Mouse (Mus musculus) v-Abl transformed pro-B cells (cell line): ENCODE measurements around the gene Wipi1.

Experiments
- in situ Hi-C, 2 experiments: fragments of 400-800 bp; cut with MboI; formaldehyde crosslinking; loops; one replicate each; pipeline ENCODE4 v1.15.1; 2025; ENCODE audit not compliant: unreplicated experiment in 2 of 2

The Wipi1 gene

GRCm38 (mm10) chr11:109587019-109587418 lies 24.7 kb downstream of the Wipi1 start:
- in situ Hi-C loops: loop anchor here (5.0 kb wide), 3 partner anchors 265 to 340 kb away; no protein-coding TSS in a partner anchor

- in situ Hi-C loops: loop anchor here (5.0 kb wide), 3 partner anchors 264 to 339 kb away; no protein-coding TSS in a partner anchor
Measured at GRCm38 (mm10) chr11:109586424-109586823, 25.3 kb downstream of the Wipi1 start.

DNA sequence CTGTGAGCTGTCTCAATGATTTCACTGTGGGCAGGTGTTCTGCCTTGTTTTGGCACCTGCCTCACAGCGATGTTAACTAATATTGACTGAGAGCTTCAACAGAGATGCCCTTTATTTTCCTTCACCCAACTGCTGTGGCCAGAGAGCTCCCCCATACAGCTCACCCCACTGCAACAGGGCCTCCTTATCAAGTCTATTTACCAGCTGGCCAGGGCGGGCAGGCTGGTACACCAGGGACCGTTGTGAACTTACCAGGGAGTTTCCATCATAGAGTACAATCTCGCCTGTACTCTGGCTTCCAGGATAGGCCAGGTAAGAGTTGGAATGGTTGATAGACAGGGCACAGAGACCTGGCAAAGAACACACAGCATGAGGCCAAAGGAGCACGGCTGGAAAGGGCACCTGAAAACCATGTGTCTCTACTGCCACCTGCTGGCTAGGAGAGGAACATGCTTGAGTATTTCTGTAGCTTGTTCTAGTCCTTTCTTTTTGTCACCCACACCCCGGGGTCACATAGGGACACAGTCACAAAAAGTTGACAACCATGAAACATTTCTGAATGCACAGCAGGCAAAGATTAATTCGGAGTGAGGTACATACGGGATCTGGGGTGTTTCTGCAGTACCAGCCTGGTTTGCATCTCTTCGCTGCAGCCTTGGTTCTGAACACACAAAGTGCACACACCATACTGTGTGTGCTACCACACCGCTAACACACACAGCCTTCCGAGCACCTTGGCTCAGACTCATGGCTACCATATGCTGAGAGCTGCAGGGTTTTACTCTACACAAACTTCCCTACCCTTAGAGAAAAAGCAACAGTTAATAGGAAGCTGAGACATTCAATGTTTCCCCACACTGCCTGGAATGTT lies 26.7 kb downstream of the Wipi1 start:
- in situ Hi-C loops: loop anchor here (5.0 kb wide), 4 partner anchors 138 to 338 kb away; no protein-coding TSS in a partner anchor

DNA sequence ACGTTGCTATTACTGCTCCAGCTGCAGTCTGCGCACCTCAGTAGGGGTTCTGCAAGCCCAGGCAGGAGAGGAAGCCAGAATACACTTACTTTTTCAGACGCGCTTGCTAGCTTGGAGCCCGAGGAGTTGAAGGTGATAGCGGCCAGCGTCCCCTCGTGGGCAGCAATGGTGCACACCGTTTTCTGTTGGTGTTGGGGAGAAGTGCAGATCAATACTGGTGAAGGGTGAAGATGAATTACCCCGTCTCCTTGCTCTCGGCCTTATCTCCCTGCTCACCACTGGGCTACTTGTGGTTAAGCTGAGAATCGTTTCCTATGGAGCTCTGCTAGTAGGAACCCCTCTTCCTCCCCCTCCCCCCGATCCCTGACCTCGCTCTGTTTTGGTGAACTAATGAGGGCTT lies 27.8 kb downstream of the Wipi1 start:
- in situ Hi-C loops: loop anchor here (5.0 kb wide), 2 partner anchors 137 to 337 kb away; no protein-coding TSS in a partner anchor

DNA sequence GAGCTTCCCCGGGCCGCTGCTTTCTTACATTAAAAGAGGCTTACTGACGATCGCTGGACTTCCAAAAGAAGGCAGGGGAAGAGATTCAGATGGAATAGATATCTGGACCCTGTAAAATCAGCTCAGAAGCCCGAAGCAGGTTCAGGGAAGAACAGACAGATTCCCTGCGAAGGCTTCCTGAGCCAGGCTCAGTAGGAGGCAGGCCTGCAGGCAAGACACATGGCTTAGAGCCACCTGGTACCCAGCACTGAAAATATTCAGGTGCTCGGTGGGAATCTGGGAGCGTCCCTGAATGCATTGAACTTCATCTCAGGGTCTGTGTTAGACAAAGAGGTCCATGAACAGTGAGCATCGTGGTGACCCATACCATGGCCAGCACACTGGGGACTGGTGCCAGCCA lies 31.8 kb downstream of the Wipi1 start:
- in situ Hi-C loops: loop anchor here (5.0 kb wide), 2 partner anchors 133 to 333 kb away; no protein-coding TSS in a partner anchor

- in situ Hi-C loops: no loop called here
Measured at GRCm38 (mm10) chr11:109578536-109578935, 33.2 kb downstream of the Wipi1 start.

DNA sequence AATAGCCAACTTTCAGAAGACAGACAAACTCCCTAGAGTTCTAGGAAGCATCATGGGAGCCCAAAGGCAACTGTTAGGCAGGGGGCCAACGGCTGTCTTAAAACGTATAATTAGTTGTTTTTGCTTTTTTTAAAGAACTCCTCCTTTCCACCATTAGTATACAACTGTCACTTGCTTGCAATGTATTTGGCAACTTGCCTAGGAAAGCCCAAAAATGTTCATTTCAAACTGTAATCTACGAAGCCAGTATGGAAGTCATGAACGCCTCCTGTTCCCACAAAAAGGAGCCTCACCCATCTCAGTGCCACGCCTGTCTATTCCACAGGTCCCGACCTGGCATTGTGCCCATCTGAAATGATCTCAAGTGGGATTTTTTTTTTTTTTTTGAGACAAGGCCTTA lies 35.9 kb downstream of the Wipi1 start:
- in situ Hi-C loops: no loop called here

DNA sequence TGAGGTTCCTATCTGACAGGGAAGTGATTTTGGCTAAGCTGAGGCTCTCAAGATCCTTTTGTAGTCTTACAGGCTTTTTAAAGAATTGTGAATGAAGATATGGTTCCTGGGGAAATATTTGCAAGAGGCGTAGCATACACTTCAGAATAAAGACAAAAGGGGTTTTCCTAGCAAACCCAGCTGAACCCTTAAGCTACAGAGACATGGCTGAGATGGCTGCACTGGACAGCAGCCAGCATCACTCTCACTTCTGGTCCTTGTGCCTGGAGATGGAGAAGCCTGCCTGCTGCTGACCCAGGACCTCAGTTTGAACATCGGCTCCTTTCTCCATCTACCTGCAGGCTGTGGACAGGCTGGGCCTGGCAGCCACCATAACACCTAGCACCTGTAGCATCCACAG lies 37.2 kb downstream of the Wipi1 start:
- in situ Hi-C loops: no loop called here

GRCm38 (mm10) chr11:109572051-109572450 lies 39.7 kb downstream of the Wipi1 start:
- in situ Hi-C loops: no loop called here

DNA sequence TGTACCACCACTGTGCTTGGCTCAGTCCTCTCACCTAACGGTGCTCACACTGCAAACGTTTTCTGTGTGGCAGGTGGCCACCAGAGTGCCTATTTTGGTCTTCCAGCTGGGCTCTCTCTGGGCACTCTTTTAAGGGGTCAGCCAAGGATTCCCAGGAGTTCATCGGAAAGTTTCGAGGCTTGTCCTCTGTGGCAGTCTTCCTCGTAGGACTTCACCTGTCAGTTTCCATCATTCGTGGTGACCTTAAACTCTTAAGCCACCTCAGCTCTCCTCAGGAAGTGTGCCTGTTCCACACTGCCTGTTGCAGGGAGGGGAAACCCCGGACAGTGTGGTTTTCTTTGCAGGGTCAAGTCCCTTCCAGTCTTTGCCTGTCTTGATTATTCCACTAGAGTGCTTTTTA lies 42.0 kb downstream of the Wipi1 start:
- in situ Hi-C loops: no loop called here

DNA sequence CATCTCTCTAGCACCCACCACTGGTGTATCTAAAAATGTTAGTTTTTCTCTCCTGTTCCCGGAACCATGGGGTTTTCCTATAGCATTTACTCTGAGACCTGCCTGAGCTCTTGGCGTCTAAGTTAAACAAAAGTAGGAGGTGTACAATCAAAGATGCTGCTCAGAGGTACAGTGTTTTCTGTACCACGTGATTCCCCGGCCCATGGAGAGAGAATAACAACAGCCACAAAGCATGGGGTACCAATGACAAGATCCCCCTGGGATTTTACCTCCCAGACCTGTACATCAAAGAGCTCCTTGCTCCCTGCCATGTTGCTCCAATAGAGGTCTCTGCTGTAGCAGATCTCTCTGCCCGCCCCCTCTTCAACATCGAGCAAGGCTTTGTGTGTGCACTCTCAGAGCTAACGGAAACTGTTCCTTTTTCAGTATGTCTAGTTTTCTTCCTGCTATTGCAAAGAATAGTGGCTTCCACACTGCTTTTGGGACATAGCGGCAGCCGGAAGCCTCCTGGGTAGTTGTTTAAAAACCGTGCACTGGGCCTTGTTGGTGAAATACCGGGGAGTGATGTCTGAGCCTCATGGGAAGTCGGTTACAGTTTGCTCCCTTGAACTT lies 42.7 kb downstream of the Wipi1 start:
- in situ Hi-C loops: no loop called here

DNA sequence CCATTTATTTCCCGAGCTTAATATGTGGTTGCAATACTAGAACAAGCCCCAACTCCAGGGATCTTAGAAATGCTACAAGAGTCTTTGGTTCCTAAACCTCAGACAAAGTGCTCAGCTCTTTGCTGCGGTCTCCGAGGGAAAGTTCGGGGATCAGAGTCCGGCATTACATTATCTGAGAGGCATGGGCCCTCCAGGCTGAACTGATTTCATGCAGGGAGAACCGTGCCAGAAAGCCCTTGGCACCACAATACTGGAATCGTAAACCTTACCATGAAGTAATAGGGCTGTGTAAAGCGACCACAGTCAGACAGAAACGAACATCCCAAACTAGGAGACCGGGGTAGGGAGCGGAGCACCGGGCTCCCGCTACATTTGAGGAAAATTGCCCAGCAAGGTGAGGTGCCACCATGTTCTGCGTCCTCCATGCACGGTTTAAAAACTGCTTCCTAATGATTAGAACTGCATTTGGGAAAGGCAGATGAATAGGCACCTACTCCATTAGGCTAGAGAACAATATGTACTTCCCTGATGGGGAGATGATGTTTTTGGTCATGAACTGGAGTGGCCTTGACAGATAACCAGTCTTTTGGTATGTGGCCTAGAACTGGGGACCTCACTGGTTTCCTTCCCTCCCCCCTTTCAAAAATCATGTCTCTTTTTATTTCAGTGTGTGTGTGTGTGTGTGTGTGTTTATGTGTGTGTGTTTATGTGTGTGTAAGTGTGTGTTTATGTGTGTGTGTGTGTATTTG lies 47.1 kb downstream of the Wipi1 start:
- in situ Hi-C loops: no loop called here

- in situ Hi-C loops: no loop called here
Measured at GRCm38 (mm10) chr11:109563708-109564107, 48.1 kb downstream of the Wipi1 start.

- in situ Hi-C loops: no loop called here
Measured at GRCm38 (mm10) chr11:109561445-109561844, 50.3 kb downstream of the Wipi1 start.

GRCm38 (mm10) chr11:109560793-109561257 lies 50.9 kb downstream of the Wipi1 start:
- in situ Hi-C loops: no loop called here

DNA sequence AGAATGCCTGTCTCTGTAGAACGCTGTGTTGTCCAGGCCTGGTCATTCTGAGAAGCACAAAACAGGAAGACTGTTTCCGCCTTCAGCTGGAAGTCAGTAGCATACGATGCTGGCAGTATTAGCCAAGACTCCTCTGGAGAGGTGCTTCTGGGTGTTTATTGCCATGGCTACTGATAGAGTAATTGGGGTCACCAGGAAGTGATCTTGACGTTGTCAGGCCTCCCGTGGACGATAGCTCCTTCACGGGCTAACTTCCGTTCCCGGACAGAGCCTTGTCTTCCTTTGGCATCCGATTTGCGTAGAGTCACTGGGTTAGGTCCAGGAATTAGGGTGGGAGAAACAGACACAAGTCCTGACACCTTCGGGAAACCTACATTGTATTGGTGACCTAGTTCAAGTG lies 52.5 kb downstream of the Wipi1 start:
- in situ Hi-C loops: no loop called here

- in situ Hi-C loops: no loop called here
Measured at GRCm38 (mm10) chr11:109557419-109557818, 54.3 kb downstream of the Wipi1 start.

DNA sequence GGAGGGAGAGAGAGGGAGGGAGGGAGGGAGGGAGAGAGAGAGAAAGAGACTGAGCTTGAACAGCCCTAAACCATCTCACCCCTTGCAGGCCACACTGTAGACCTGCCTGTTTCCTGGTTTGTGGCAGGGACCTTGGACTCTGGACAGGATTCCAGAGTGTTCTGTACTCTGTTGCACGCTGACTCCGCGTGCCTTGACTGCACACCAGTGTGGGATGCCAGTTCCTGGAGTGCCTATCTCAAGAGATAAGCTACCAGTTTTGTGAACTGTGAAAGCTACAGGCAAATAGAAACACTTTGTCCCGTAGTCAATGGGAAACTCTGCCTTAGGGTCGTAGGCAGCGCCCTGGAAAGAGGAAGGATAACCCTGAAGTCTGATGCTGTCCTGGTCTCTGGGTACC lies 55.6 kb downstream of the Wipi1 start:
- in situ Hi-C loops: no loop called here

DNA sequence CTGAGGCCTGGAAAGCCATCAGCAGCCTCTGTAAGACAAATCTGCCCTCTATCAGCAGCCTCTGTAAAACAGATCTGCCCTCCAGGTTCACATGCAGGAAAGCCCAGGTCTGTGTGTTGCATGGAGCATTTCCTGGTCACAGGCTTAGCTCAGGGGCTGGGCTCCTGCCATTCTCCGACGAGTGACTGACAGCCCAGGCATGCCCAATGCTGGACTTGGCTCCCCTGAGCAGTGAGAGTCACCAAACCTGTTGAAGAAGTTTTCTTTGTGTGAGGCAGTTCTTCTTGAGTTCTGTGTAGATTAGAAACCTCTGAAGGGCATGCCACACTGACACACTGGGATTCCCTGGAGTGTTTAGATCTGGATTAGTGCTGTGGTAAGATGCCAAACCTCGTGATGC lies 57.3 kb downstream of the Wipi1 start:
- in situ Hi-C loops: no loop called here

- in situ Hi-C loops: no loop called here
Measured at GRCm38 (mm10) chr11:109553921-109554320, 57.8 kb downstream of the Wipi1 start.
